Mouse (Mus musculus): ENCODE results near the gene Clic1.

DNA sequence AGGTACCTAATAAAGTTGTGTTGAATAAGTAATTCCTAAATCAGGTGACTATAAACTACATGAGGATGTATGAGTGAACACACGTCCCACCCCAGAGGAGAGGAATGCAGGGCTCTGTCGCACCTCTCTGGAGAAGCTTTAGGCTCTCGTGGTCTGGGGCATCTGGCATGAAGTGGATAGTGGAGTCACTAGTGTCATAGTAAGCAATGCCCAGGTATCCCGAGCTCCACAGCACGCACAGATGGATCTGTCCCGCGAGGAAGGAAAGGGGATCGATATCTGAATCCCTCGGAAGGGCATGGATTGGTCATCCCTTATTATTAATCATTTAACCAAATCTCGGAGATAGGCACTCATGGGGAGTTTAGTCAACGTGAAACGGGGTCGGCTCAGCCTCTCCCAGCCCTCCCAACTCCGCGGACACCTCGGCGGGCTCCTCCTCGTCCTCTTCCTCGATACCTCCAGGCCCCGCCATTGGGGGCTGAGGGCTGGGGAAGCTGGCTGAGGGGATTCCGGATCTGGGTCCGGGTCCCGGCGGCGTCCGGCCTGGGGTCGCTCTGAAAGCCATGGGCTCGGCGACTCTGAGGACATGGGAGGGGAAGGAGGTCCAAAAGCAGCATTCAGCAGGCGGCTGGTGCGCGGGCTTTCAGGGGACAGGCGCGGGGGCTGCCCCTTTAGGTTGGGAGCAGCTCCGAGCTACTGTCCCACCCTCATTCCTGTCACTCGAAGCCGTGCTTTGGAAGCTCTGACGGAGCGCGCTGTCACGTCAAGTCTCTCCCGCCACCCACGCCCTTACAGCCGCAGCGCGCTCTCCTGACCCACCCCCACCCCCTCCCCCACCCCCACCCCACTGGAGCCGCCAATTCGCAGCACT is 3.7 kb upstream of the Clic1 start:
- TF ChIP-seq CTCF (IDR thresholded peaks at IDR 0.05) (no peak), POLR2A (IDR thresholded peaks at IDR 0.05; ENCODE audit: insufficient read depth, low read depth, low read length) (peak; percentile 60; the same call in 1 of the 2 replicates)
